Mouse (Mus musculus) skeletal muscle tissue, adult 2 months (tissue): ENCODE measurements at regions not wholly inside any gene's neighbourhood (a gene's known extent, or its start where the extent isn't known, plus 50 kb on each side); places are given as distances from the start of the nearest gene placed in this dataset.

Experiments used
- DNase-seq: peaks from one replicate; pipeline ENCODE4 v3.0.0-alpha.2; 2012; ENCODE audit warnings: low read depth, low spot score

- no peak for DNase-seq
These were observed 285.0 kb upstream of the Gnpda2 start for GRCm38 (mm10) chr5:69877100-69877499.

- no peak for DNase-seq
These were observed 270.9 kb upstream of the Gnpda2 start for GRCm38 (mm10) chr5:69863027-69863426.

- DNase-seq, result no peak
These were observed 252.7 kb upstream of the Gnpda2 start for GRCm38 (mm10) chr5:69844809-69845208.

GRCm38 (mm10) chr5:69837947-69838710 lies 246.0 kb upstream of the Gnpda2 start:
- DNase-seq, result no peak

GRCm38 (mm10) chr5:69836356-69836755 lies 244.2 kb upstream of the Gnpda2 start:
- no peak for DNase-seq

- DNase-seq, result no peak
These were observed 243.0 kb upstream of the Gnpda2 start for GRCm38 (mm10) chr5:69835162-69835561.

GRCm38 (mm10) chr5:69817778-69818177 lies 225.6 kb upstream of the Gnpda2 start:
- no peak for DNase-seq

- DNase-seq, result no peak
These were observed 224.9 kb upstream of the Gnpda2 start for GRCm38 (mm10) chr5:69817035-69817434.

GRCm38 (mm10) chr5:69815356-69815755 lies 223.2 kb upstream of the Gnpda2 start:
- no peak for DNase-seq

GRCm38 (mm10) chr5:69802612-69803011 lies 210.5 kb upstream of the Gnpda2 start:
- peak; percentile 1 for DNase-seq

GRCm38 (mm10) chr5:69802101-69802500 lies 210.0 kb upstream of the Gnpda2 start:
- DNase-seq, result no peak

- no peak for DNase-seq
These were observed 203.2 kb upstream of the Gnpda2 start for GRCm38 (mm10) chr5:69795316-69795715.

- DNase-seq, result no peak
These were observed 202.5 kb upstream of the Gnpda2 start for GRCm38 (mm10) chr5:69794641-69795040.

- DNase-seq, result no peak
These were observed 164.8 kb upstream of the Gnpda2 start for GRCm38 (mm10) chr5:69756769-69757485.

- DNase-seq, result no peak
These were observed 164.2 kb upstream of the Gnpda2 start for GRCm38 (mm10) chr5:69756360-69756759.

- DNase-seq, result no peak
These were observed 148.4 kb upstream of the Gnpda2 start for GRCm38 (mm10) chr5:69740511-69740910.

- no peak for DNase-seq
These were observed 129.3 kb upstream of the Gnpda2 start for GRCm38 (mm10) chr5:69721351-69722006.

GRCm38 (mm10) chr5:69716087-69716486 lies 123.9 kb upstream of the Gnpda2 start:
- DNase-seq, result no peak

GRCm38 (mm10) chr5:69707099-69707498 lies 115.0 kb upstream of the Gnpda2 start:
- DNase-seq, result no peak

- no peak for DNase-seq
These were observed 113.0 kb upstream of the Gnpda2 start for GRCm38 (mm10) chr5:69705168-69705532.

GRCm38 (mm10) chr5:69704261-69705167 lies 112.4 kb upstream of the Gnpda2 start:
- no peak for DNase-seq

GRCm38 (mm10) chr5:69678770-69679169 lies 86.6 kb upstream of the Gnpda2 start:
- no peak for DNase-seq
